13 mouse cellular contexts compared by ENCODE assay signal in the genomic region with DNA sequence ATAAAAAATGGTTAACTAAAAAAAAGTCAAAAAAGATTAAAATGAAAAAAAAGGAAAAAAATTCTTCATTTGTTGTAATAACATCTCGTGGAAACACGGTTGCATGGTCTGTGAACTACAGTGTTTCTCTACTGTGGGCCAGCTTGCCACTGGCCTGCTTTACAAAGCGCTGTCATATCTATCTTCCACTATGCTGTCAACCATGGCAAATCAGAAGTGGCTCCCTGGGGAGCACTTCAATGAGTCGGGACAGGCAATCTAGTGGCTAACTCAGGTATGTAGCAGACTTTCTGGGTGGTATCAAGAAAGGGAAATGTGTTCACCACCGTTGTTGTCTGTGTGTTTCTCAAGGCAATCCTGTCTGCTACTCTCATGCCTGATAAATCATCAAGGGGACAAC. TPM values are rescaled to one million over a fixed set of nuclear protein-coding genes. Genes with fewer than 3 reads are reported as not detected.
DNase-seq lines count a peak whose midpoint lies in the region; ATAC-seq lines count a peak whose summit lies in the region.
"Had no signal": no experiment of that assay in that cellular context is flagged by ENCODE, and none has a peak within 500 bp of the region (broad histone marks: within the 10 kb centered on the region; RNA-seq: fewer than 3 reads in every experiment).

No protein-coding gene starts in this region.

- WGBS in heart, embryonic 14.5 days, result 48% methylated on average over 5 of the region's 5 CpGs
- 67% methylated on average over 5 of the region's 5 CpGs for WGBS in lung, embryonic 16.5 days
- 86% methylated on average over 5 of the region's 5 CpGs for WGBS in limb, embryonic 10.5 days

- H3K4me1 ChIP-seq in heart, embryonic 14.5 days (ENCODE audit: control insufficient read depth in 2 of 2, insufficient read depth in 2 of 2, low read length in 2 of 2), result peaks cover 13 to 14% of the 10 kb centered on the region in 2 experiments
- peaks cover 3% of the 10 kb centered on the region; the same call in 1 of the 2 replicates for H3K4me1 ChIP-seq in lung, embryonic 16.5 days (replicated peaks; ENCODE audit: control insufficient read depth, insufficient read depth, low read length)
- peaks cover 8% of the 10 kb centered on the region for H3K4me1 ChIP-seq in limb, embryonic 10.5 days

- no peaks in the 10 kb centered on the region for H3K9me3 ChIP-seq in heart, embryonic 14.5 days (ENCODE audit: control insufficient read depth, low read length)
- no peaks in the 10 kb centered on the region for H3K9me3 ChIP-seq in lung, embryonic 16.5 days (ENCODE audit: control insufficient read depth, low read length)
- H3K9me3 ChIP-seq in limb, embryonic 10.5 days (replicated peaks), result no peaks in the 10 kb centered on the region
- H3K9me3 ChIP-seq: liver, embryonic 13.5 days had no signal

- DNase-seq in heart, postnatal 10 days, result no peak
- no peak for DNase-seq in lung, postnatal 10 days
- peak; percentile 46 for DNase-seq in embryo, embryonic 10.5 days (ENCODE audit: low spot score)
- DNase-seq in limb, embryonic 10.5 days (ENCODE audit: low spot score), result no peak
- DNase-seq in cerebellum, postnatal 4 days (ENCODE audit: low spot score in 2 of 2), result no peak
- DNase-seq: adrenal gland, adult 8-10 months; cerebellum, postnatal 36 days; kidney, adult 2 months; liver, embryonic 13.5 days had no signal

- H3K27ac ChIP-seq in heart, embryonic 14.5 days (replicated peaks in 1 of 2; ENCODE audit: control insufficient read depth in 1 of 2, insufficient read depth in 1 of 2, low read depth in 2 of 2, low read length in 2 of 2), result peak overlapping the region; percentile 53 to 64
- 0 out of 2 replicates have a peak overlapping the region, but pooled peaks have one; percentile 38 for H3K27ac ChIP-seq in lung, embryonic 16.5 days (ENCODE audit: low read length)
- peak overlapping the region; percentile 46; the same call in 1 of the 2 replicates for H3K27ac ChIP-seq in limb, embryonic 10.5 days
- H3K27ac ChIP-seq: liver, embryonic 13.5 days; macrophage had no signal

- H3K4me2 ChIP-seq in heart, embryonic 14.5 days (ENCODE audit: low read length), result no peak overlapping the region
- H3K4me2 ChIP-seq in lung, embryonic 16.5 days (ENCODE audit: low read depth, low read length), result no peak overlapping the region
- H3K4me2 ChIP-seq: liver, embryonic 13.5 days had no signal

- no peak overlapping the region for H3K9ac ChIP-seq in heart, embryonic 14.5 days (ENCODE audit: low read length)
- H3K9ac ChIP-seq in lung, embryonic 16.5 days (ENCODE audit: low read length), result no peak overlapping the region
- H3K9ac ChIP-seq: liver, embryonic 13.5 days had no signal

- H3K27me3 ChIP-seq in heart, embryonic 14.5 days (ENCODE audit: control insufficient read depth, insufficient read depth, low read length), result no peaks in the 10 kb centered on the region
- H3K27me3 ChIP-seq in lung, embryonic 16.5 days (ENCODE audit: control insufficient read depth, insufficient read depth, low read depth, low read length), result no peaks in the 10 kb centered on the region
- H3K27me3 ChIP-seq in limb, embryonic 10.5 days (ENCODE audit: low read depth, poor library complexity, severe bottlenecking), result no peaks in the 10 kb centered on the region
- H3K27me3 ChIP-seq: liver, embryonic 13.5 days had no signal

- intact Hi-C loops in heart, postnatal 10 days (cut with DNase I), result no loop called here

- ATAC-seq in heart, embryonic 14.5 days (ENCODE audit: insufficient number of reproducible peaks, insufficient read depth, low FRiP score, low read depth), result no peak
- ATAC-seq in lung, embryonic 16.5 days (ENCODE audit: low read depth), result no peak

- peaks cover 72% of the 10 kb centered on the region for H3K36me3 ChIP-seq in heart, embryonic 14.5 days (ENCODE audit: control insufficient read depth, insufficient read depth, low read length)
- peaks cover 33% of the 10 kb centered on the region for H3K36me3 ChIP-seq in lung, embryonic 16.5 days (ENCODE audit: control insufficient read depth, insufficient read depth, low read length)
- peaks cover 73% of the 10 kb centered on the region for H3K36me3 ChIP-seq in limb, embryonic 10.5 days

- no peak overlapping the region for H3K4me3 ChIP-seq in heart, embryonic 14.5 days (ENCODE audit: control insufficient read depth in 1 of 2, insufficient read depth in 1 of 2, low read depth in 1 of 2, low read length in 2 of 2)
- no peak overlapping the region for H3K4me3 ChIP-seq in lung, embryonic 16.5 days (ENCODE audit: low read length)
- no peak overlapping the region for H3K4me3 ChIP-seq in limb, embryonic 10.5 days
- H3K4me3 ChIP-seq: liver, embryonic 13.5 days had no signal

RNA-seq across cellular contexts. Expression of gene Ddc, which starts 33.7 kb away (rescaled TPM):
- 114 and 117 TPM in 2 replicates for polyA plus RNA-seq in heart, embryonic 14.5 days (2014; fragmentation: Nextera tagmentation; extraction: Ambion mirVana)
- 10 to 100 TPM; 11.0 to 11.9 TPM for total RNA-seq in heart, postnatal 10 days (2021)
- polyA plus RNA-seq in lung, embryonic 16.5 days (2015; fragmentation: Nextera tagmentation; extraction: Ambion mirVana), result 15.9 and 17.7 TPM in 2 replicates
- polyA plus RNA-seq in limb, embryonic 10.5 days (2016; fragmentation: Nextera tagmentation; extraction: Ambion mirVana), result 5.5 and 6.2 TPM in 2 replicates
- total RNA-seq: hematopoietic stem cell, adult 5-6 weeks had no signal
- polyA plus RNA-seq: macrophage had no signal
